Mouse (Mus musculus): ENCODE measurements around the gene Kcnab1. TPM values are rescaled to one million over a fixed set of nuclear protein-coding genes. Genes with fewer than 3 reads are reported as not detected.

The Kcnab1 gene
- total RNA-seq, 2 experiments from 2014 or later: 2.4 to 3.2 TPM

DNA sequence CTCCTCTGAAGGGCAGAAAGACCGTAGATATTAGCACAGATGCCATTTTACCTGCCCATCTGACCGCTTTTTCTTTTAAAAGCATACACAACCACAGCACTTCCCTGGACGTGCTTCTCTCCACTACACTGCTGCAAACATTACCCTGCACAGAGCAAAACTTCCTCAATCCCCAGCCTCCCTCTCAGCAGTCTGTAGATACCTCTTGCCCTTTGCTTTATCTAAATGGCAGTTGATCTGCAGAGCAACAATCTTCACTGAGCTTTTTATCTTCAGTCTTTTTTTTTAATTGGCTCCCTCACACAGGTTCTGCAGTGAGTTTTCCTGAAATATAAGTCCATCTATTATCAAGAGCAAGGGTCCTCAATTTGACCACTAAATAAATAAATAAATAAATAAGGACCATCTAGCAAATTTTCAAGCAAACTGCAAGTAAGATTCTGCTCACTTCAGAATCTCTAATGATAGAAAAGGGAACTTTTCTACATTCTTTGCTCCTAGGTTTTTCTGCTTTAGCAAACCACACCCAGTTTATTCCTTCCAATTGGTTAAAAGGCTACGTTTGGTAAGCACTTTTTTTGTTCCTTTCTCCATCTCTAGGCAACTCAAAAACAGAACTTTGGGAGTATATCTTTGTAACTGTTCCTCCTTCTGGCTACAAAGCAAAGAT, 287.8 kb downstream of the Kcnab1 start:
- intact Hi-C loops (cut with DNase I): no loop called here
- no peak for DNase-seq (ENCODE audit: low spot score)

DNA sequence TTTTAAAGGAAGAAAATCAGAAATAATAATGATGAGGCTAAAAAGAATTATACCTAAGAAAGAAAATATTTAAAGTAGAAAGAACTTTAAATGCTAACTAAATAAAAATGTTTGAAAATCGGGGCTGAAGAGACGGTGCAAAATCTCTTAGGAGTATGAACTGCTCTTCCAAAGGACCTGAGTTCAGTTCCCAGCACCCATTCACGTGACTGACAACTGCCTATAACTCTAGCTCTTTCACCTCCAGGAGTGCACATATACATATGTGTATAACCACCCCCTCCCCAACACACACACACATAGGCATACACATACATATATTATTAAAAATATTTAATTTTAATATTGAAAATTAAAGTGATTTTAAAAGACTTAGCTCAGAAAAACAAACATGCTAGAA, 288.4 kb downstream of the Kcnab1 start:
- DNase-seq (ENCODE audit: low spot score): no peak
- intact Hi-C loops (cut with DNase I): no loop called here

DNA sequence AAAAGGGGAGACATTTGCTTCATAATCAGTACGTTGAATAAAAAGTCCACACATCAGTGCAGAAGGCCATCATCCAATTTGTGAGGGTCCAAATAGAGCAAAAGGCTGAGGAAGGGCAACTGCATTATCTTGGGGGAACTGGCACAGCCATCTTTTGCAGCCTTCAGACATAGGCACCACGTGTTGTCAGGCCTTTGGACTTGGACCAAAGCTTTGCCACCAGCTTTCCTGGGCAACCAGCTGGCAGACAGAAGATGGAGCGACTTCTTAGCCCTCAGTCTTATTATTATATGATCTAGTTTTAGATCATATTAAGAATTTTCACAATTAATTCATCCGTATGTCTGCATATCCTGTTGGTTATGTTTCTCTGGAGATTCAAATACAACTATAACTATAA, 296.6 kb downstream of the Kcnab1 start:
- intact Hi-C loops (cut with DNase I): no loop called here
- no peak for DNase-seq (ENCODE audit: low spot score)

DNA sequence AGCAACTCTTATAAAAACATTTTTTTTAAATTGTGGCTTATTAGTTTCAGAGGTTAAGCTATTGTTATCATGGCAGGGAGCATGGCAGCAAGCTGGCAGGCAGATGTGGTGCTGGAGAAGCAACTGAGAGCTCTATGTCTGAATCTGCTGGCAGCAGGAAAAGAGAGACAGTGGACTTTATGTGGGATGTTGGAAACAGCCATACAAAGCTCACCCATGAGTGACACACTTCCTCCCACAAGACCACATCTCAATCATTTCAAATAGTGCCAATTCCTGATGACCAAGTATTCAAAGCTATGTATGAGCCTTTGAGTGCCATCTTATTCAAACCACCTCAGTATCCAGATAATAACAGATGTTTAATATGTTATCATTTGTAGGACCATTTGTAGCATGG, 298.7 kb downstream of the Kcnab1 start:
- no peak for DNase-seq (ENCODE audit: low spot score)
- intact Hi-C loops (cut with DNase I): no loop called here

DNA sequence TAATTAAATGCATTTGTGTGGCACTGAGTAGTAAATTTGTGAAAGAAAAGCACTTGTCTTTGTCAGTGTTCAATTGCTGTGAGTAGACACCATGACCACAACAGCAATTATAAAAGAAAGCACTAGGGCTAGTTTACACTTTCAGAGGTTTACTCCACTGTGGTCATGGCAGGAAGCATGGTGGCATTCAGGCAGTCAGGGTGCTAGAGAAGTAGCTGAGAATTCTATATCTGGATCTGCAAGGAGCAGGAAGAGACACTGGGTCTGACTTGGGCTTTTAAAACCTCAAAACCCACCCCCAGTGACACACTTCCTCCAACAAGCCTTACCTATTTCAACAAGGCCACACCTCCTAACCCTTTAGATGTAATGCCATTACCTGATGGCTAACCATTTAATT, 307.4 kb downstream of the Kcnab1 start:
- intact Hi-C loops (cut with DNase I): no loop called here
- no peak for DNase-seq (ENCODE audit: low spot score)

DNA sequence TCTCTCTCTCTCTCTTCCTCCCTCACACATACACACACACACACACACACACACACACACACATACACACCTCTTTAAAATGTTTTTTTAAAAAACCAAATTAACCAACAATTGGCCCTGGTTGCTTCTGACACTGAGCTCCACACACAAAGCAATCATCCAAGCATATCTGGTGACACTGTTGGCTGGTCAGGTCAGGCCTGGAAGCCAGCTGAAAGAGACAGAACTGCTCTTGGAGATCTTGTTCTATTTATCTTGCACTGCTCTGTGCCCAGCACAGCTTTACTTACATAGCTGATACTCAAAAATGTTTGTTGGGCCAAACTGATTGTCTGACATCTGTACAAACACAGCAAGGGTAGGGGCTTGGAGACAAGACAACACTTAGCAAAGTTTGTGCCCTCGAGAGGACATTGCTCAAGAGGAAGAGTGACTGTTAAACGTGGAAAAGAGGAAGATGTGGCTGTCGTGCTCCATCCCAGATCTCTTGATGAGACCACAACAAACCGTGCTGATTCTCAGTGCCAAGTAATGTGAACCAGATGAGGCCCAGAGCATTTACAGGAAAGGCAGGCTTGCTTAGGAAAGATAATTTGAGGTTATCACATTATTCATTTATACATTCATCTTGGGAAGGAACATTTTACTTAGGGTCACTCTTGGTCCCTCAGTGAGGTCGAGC, 308.9 kb downstream of the Kcnab1 start:
- DNase-seq (ENCODE audit: low spot score): no peak
- intact Hi-C loops (cut with DNase I): no loop called here

DNA sequence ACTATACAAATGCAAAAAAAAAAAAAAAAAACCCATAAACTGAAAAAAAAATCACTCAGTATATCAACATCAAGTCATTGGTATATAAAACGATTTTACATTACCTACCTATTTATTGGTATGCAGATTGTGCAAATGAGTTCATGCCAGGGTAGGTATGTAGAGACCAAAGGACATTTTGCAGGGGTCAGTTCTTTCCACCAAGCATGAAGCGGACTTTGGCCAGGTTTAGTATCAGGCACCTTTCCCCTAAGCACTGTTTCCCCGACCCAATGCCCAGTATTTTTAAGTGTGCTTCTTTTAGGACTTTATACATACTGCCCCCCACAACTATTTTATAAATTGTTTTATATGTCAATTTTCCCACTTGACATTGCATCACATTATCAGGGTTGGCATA, 310.5 kb downstream of the Kcnab1 start:
- intact Hi-C loops (cut with DNase I): no loop called here
- no peak for DNase-seq (ENCODE audit: low spot score)

Measured in heart, postnatal 25 days (tissue).